Mouse (Mus musculus) liver, embryonic 12.5 days (tissue): ENCODE results near the gene Ctse. TPM values are rescaled to one million over a fixed set of nuclear protein-coding genes. Genes with fewer than 3 reads are reported as not detected.

Source experiments
- ATAC-seq: fragments of 200-750 bp; cut with Nextera tagmentation; 2 replicates; pipeline ENCODE4 v1.8.0; 2017; ENCODE audit warnings: moderate number of reproducible peaks, mild to moderate bottlenecking, moderate library complexity
- H3K27ac ChIP-seq: fragments of 300-500 bp; sonication (generic); 2 replicates; pipeline ENCODE4 v1.5.1; 2016; ENCODE audit warnings: mild to moderate bottlenecking
- H3K27me3 ChIP-seq: fragments of 300-500 bp; sonication (generic); replicated peaks from 2 replicates; pipeline ENCODE4 v1.6.1; 2016; ENCODE audit warnings: mild to moderate bottlenecking, moderate library complexity
- H3K36me3 ChIP-seq: fragments of 300-500 bp; sonication (generic); 2 replicates; pipeline ENCODE4 v1.6.1; 2016; ENCODE audit warnings: mild to moderate bottlenecking, moderate library complexity
- H3K4me1 ChIP-seq: fragments of 300-500 bp; sonication (generic); 2 replicates; pipeline ENCODE4 v1.6.1; 2016
- H3K4me2 ChIP-seq: fragments of 300-500 bp; sonication (generic); 2 replicates; pipeline ENCODE4 v1.6.1; 2016; ENCODE audit warnings: mild to moderate bottlenecking, moderate library complexity
- H3K4me3 ChIP-seq: fragments of 300-500 bp; sonication (generic); 2 replicates; pipeline ENCODE4 v1.5.1; 2016; ENCODE audit warnings: mild to moderate bottlenecking, moderate library complexity
- H3K9ac ChIP-seq: fragments of 300-500 bp; sonication (generic); 2 replicates; pipeline ENCODE4 v1.6.1; 2016; ENCODE audit warnings: mild to moderate bottlenecking, moderate library complexity
- H3K9me3 ChIP-seq: fragments of 300-500 bp; sonication (generic); replicated peaks from 2 replicates; pipeline ENCODE4 v1.6.1; 2016; ENCODE audit warnings: mild to moderate bottlenecking, moderate library complexity
- WGBS: fragments of 180-500 bp; shearing (Covaris S2); methylation state at CpG from one replicate; pipeline ENCODE4 v1.1.7; 2016; ENCODE audit not compliant: insufficient replicate concordance; 5-methylcytosine and 5-hydroxymethylcytosine counted together
- polyA plus RNA-seq: library from polyadenylated mRNA; unstranded; fragments of >200 nt; fragmentation: Nextera tagmentation; extraction: Ambion mirVana; gene quantifications from 2 replicates; pipeline ENCODE4 v1.2.1, GENCODE M21; 2016

Ctse gene
- polyA plus RNA-seq, 1 experiment from 2014 or later = 12.6 TPM

DNA sequence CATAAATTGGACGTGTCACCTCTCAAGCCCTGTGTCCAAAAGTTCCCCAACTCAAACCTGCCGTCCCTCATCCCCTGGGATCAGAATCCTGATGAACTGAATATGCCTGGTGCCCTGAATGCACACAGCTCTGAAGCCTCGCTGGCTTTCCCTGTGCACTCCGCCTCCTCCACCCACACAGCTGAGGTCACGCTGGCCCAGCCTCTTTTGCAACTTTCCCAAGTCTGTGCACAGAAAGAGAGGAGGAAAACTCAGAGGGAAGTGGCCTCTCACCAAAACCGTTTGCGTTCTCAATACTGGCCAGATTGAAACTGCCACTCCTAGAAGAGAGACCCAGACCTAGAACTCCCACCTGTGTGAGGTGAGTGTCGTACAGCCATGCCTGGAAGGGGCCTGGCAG is 50.4 kb downstream of the Ctse start, which contains the start of gene Rab7b:
Rab7b (plus strand) TSS at position 221 of the 400 bp plus-strand sequence.
- no peaks in the 10 kb centered on the region for H3K9me3 ChIP-seq
- H3K27me3 ChIP-seq = no peaks in the 10 kb centered on the region; the same call in 1 of the 2 replicates
- no peak within 1 kb of the TSS for H3K4me3 ChIP-seq
- H3K36me3 ChIP-seq = no peaks in the 10 kb centered on the region
- no peak within 1 kb of the TSS for H3K4me2 ChIP-seq
- 50% methylated on average over 8 of the region's 8 CpGs for WGBS
- no peaks in the 10 kb centered on the region for H3K4me1 ChIP-seq
- ATAC-seq = no peak
- H3K9ac ChIP-seq = no peak within 1 kb of the TSS
- no peak within 1 kb of the TSS for H3K27ac ChIP-seq

DNA sequence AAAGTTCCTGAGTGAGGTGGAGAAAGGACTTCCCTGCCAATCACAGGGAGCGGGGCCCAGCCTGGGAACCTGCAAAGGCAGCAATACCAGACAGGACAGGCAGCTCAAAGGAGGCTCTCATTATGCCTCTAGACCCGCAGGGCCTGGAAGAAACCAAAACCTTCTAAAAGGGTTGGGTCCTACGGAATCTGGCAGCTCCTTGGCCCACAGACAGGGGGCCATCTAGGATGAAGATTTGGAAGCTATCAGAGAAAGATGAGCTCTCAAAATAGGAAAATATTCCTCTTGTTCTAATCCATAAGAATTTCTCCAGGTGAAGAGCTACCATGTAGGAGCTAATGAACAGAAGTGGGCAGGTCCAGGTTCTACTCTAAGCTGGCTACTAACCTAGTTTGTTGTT is 50.9 kb downstream of the Ctse start:
- Histone ChIP-seq H3K9me3 (no peaks in the 10 kb centered on the region), H3K27ac (no peak overlapping the region), H3K36me3 (no peaks in the 10 kb centered on the region), H3K27me3 (no peaks in the 10 kb centered on the region; the same call in 1 of the 2 replicates), H3K4me2 (no peak overlapping the region), H3K4me3 (no peak overlapping the region), H3K4me1 (no peaks in the 10 kb centered on the region), H3K9ac (no peak overlapping the region)
- no peak for ATAC-seq
- WGBS = 61% methylated on average over 3 of the region's 3 CpGs

DNA sequence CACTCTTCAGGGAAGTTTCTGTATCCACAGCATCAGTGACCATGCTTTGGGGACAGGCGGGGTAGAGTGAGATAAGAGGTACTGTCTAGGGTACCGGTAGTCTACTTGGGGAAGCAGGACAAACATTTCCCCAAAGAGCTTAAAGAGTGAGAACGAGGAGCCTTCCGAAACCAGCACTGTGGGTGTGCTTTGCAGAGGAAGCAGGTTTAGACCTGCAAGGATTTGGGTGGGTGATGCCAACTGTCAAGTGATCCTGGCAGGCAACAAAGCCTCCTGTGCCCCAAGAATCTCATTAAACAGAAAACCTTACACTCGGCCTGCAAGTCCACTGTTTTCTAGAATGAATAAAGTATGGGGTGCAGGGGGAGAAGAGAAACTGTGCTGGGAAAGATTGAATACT is 51.8 kb downstream of the Ctse start:
- no peak overlapping the region for H3K4me3 ChIP-seq
- no peak for ATAC-seq
- no peaks in the 10 kb centered on the region for H3K9me3 ChIP-seq
- H3K27ac ChIP-seq = no peak overlapping the region
- no peaks in the 10 kb centered on the region; the same call in 1 of the 2 replicates for H3K27me3 ChIP-seq
- WGBS = 58% methylated on average over 5 of the region's 5 CpGs
- no peaks in the 10 kb centered on the region for H3K36me3 ChIP-seq
- H3K4me1 ChIP-seq = no peaks in the 10 kb centered on the region
- H3K9ac ChIP-seq = no peak overlapping the region
- H3K4me2 ChIP-seq = no peak overlapping the region

DNA sequence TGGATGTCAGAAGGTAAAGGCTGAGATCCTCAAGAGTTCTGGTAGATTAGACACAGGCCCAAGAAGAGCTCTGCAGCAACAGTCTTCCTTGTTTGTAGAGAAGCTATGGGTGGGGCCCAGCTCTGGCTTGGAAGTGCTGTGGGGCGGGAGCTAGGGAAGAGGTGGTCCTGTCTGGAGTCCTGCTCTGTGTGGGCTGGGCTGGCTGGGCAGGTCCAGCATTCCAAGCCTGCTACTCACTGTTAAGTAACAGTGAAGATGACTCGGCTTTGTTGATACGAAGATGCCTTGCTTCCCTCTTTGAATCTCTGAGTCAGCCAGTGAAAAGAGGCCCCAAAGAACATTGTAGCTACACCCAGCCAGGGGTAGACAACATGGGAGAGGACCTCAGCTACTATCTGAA is 52.3 kb downstream of the Ctse start:
- no peak overlapping the region for H3K27ac ChIP-seq
- H3K4me1 ChIP-seq = no peaks in the 10 kb centered on the region
- no peak overlapping the region for H3K9ac ChIP-seq
- no peaks in the 10 kb centered on the region for H3K36me3 ChIP-seq
- WGBS = 35% methylated on average over 3 of the region's 3 CpGs
- H3K9me3 ChIP-seq = no peaks in the 10 kb centered on the region
- H3K27me3 ChIP-seq = no peaks in the 10 kb centered on the region; the same call in 1 of the 2 replicates
- H3K4me2 ChIP-seq = no peak overlapping the region
- ATAC-seq = no peak
- no peak overlapping the region for H3K4me3 ChIP-seq

DNA sequence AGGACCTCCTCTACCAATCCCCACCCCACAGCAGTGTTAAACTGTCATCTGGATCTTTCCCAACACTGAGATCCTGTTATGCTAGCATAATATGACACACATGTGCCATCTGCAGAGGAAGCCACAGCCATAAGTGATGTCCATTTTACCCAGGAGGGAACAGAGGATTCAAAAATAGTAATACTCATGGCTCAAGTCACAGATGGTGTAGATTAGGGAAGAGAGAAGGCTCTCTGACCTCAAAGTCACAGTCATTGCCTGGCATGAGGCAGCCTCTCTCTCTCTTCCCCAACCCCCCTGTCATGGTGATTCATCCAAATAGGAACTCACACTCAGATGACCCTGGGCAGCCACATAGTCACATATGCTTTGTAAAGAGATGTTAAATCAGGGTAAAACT is 53.2 kb downstream of the Ctse start:
- Histone ChIP-seq H3K4me1 (no peaks in the 10 kb centered on the region), H3K27me3 (no peaks in the 10 kb centered on the region; the same call in 1 of the 2 replicates), H3K4me3 (no peak overlapping the region), H3K27ac (no peak overlapping the region), H3K36me3 (no peaks in the 10 kb centered on the region), H3K9me3 (no peaks in the 10 kb centered on the region), H3K4me2 (no peak overlapping the region), H3K9ac (no peak overlapping the region)
- no peak for ATAC-seq

DNA sequence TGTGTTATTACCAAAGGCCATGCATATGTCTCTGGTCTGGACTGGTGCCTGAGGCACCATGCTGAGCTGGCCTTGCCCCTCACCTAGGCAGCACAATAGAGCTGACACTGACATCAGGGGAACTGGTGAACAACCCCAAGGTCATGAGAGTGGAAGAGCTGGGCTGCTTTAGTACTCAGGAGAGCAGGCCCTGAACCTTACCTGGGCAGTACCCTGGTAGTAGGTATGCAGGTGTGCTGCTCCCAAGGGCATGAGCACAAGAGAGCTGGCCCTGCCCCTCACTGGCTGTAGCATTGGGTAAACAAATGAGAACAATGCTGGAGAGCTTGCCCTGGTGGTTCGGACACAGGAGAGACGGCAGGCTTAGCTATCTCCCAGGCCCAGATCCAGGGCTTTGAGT is 57.2 kb downstream of the Ctse start:
- Histone ChIP-seq H3K4me3 (no peak overlapping the region), H3K36me3 (no peaks in the 10 kb centered on the region), H3K9me3 (no peaks in the 10 kb centered on the region), H3K4me2 (no peak overlapping the region), H3K27ac (no peak overlapping the region), H3K27me3 (no peaks in the 10 kb centered on the region; the same call in 1 of the 2 replicates), H3K4me1 (no peaks in the 10 kb centered on the region), H3K9ac (no peak overlapping the region)
- no peak for ATAC-seq
- WGBS = 80% methylated on average over 2 of the region's 2 CpGs

DNA sequence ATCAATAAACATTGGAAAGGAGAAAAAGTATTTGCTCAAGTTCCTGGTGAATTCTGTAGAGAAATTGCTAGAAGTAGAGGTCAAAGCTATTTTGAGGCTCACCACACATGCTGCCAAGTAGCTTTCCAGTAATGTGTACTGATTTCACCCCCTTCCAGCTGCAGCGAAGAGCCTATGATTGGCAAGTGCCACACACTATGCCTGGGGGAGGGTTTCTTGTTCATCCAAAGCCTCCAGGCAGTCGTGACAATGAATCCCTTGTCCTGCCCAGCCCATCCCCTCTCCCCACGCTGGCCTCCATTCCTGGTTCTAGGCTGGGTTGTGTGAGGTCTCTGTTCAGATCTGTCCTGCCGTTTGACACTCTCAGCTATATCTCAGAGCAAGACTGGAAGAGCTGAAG is 58.2 kb downstream of the Ctse start:
- H3K4me1 ChIP-seq = no peaks in the 10 kb centered on the region
- H3K9me3 ChIP-seq = no peaks in the 10 kb centered on the region
- no peak overlapping the region for H3K4me2 ChIP-seq
- H3K27ac ChIP-seq = no peak overlapping the region
- H3K27me3 ChIP-seq = no peaks in the 10 kb centered on the region
- H3K36me3 ChIP-seq = no peaks in the 10 kb centered on the region
- no peak for ATAC-seq
- no peak overlapping the region for H3K9ac ChIP-seq
- no peak overlapping the region for H3K4me3 ChIP-seq
- 66% methylated on average over 4 of the region's 4 CpGs for WGBS

DNA sequence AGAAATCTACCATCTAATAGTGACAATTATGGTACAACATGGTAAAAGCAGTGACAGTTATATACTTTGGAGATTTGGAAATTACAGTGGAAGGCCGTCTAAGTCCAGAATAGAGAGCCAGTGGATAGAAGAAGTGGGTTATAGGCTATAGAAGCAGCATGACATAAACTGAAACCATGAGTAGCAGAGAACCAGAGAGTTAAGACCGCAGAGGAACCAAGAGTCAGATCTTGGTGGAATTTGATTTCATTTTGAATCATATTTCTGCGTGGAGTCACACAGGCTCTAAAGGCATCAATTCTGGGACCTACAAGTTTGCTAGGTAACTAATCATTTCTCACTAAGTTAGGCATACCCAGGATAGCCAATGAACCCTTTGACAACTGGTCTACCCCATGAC is 60.7 kb downstream of the Ctse start:
- Histone ChIP-seq H3K9ac (no peak overlapping the region), H3K4me3 (no peak overlapping the region)
- WGBS = 66% methylated on average over 3 of the region's 3 CpGs

DNA sequence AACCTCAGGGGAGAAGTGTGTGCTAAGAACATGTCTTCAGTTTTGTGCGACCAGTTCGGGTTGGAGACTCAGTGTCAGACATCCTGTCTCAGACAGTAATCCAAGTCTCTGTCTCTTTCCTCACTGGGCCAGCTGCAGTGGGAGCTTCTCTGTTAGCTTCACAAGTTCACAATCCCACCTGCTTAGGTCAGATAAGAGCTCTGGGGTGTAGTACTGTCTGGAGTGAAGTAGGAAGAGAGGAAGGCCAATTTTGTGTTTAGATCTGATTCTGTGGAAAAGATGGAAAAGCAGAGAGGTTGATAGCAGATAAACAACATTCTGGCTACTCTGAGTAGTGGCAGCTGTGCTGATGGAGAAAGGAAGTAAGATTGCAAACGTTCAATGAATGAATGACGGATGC is 61.5 kb downstream of the Ctse start:
- Histone ChIP-seq H3K27me3 (no peaks in the 10 kb centered on the region), H3K4me1 (peaks cover 4% of the 10 kb centered on the region; the same call in 1 of the 2 replicates), H3K27ac (no peak overlapping the region), H3K9ac (no peak overlapping the region), H3K4me2 (no peak overlapping the region), H3K9me3 (no peaks in the 10 kb centered on the region), H3K4me3 (no peak overlapping the region), H3K36me3 (no peaks in the 10 kb centered on the region)
- 28% methylated on average over 4 of the region's 4 CpGs for WGBS
- no peak for ATAC-seq

More for the DNA sequence above, 60.7 kb downstream of the Ctse start:
- H3K27me3 ChIP-seq = no peaks in the 10 kb centered on the region
- peaks cover 4% of the 10 kb centered on the region; the same call in 1 of the 2 replicates for H3K4me1 ChIP-seq
- no peaks in the 10 kb centered on the region for H3K9me3 ChIP-seq
- H3K36me3 ChIP-seq = no peaks in the 10 kb centered on the region
- ATAC-seq = no peak
- H3K4me2 ChIP-seq = no peak overlapping the region
- no peak overlapping the region for H3K27ac ChIP-seq

DNA sequence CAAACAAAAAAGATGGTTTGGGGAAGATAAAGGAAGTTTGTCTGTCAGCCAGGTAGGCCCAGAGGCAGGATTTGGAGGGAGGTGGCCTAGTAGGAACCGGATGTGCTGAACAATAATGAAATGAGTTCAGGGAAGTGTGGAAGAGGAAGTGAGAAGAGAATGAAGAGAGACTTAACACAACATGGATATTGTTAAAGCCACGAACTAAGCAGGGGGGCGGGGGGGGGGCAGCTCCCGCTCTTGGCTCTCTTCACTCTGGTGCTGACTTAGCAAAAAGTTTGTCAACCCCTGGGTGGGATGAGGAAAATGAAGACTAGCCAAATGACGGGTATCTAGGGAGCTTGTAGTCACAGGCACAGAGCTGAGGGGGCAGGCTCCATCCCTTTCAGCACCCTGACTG is 62.3 kb downstream of the Ctse start:
- H3K4me3 ChIP-seq = no peak overlapping the region
- H3K27ac ChIP-seq = no peak overlapping the region
- no peak for ATAC-seq
- H3K9ac ChIP-seq = no peak overlapping the region
- no peaks in the 10 kb centered on the region for H3K9me3 ChIP-seq
- no peaks in the 10 kb centered on the region for H3K27me3 ChIP-seq
- peaks cover 4% of the 10 kb centered on the region; the same call in 1 of the 2 replicates for H3K4me1 ChIP-seq
- H3K36me3 ChIP-seq = no peaks in the 10 kb centered on the region
- H3K4me2 ChIP-seq = no peak overlapping the region
- WGBS = 49% methylated on average over 5 of the region's 5 CpGs

DNA sequence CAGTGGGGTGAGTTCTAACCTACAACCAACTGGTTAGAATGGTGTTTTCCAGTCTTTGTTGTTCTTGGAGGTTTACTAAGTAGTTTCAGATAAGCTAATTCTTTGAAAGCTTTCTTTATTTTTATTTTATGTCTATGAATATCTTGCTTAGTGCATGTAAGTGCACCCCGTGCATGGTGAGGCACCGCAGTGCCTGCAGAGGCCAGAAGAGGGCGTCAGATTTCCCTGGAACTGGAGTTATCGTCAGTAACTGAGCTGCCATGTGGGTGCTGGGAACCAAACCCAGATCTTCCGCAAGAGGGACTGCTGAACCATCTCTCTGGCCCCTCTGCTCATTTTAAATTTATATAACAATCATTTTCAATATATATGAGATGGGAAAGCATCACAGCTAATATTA is 63.3 kb downstream of the Ctse start:
- no peak overlapping the region for H3K4me3 ChIP-seq
- no peaks in the 10 kb centered on the region for H3K27me3 ChIP-seq
- 66% methylated on average over 5 of the region's 5 CpGs for WGBS
- no peak overlapping the region for H3K27ac ChIP-seq
- no peak overlapping the region for H3K9ac ChIP-seq
- H3K4me1 ChIP-seq = peaks cover 4% of the 10 kb centered on the region; the same call in 1 of the 2 replicates
- no peak overlapping the region for H3K4me2 ChIP-seq
- no peaks in the 10 kb centered on the region for H3K36me3 ChIP-seq
- no peaks in the 10 kb centered on the region for H3K9me3 ChIP-seq
- ATAC-seq = no peak

DNA sequence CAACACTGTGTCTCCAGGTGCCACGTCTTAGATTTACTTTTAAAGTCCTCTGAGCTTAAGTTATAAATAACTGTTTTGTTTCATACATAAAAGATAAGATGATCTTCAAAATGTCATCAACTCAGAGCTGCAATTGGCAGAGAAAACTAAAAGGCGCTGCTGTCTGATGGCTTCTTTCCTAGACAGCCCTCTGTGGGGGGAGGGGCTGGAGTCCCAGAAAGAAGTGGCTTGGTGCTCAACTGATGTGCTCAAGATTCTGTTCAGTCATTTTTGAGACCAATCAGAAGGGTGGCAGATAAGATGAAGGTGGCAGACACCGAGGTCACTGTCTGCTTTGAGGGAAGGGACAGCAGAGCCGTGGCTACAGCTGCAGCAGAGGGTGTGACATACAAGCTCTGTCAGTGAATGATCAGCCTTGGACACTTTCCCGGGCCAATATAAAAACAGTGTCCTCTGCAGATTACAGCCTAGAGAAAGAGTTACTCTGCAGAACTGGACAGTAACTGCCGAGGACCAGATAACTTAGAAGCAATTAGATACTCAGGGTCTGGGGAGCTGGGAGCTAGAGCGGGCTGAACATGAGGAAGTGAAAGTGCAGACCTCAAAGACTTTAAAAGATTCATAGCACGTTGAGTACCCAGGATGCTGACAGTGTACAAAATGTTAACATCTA is 64.1 kb downstream of the Ctse start:
- H3K36me3 ChIP-seq = no peaks in the 10 kb centered on the region
- no peaks in the 10 kb centered on the region for H3K9me3 ChIP-seq
- no peak overlapping the region for H3K4me2 ChIP-seq
- H3K27me3 ChIP-seq = no peaks in the 10 kb centered on the region
- no peak for ATAC-seq
- H3K9ac ChIP-seq = no peak overlapping the region
- H3K4me3 ChIP-seq = no peak overlapping the region
- no peak overlapping the region for H3K27ac ChIP-seq
- 42% methylated on average over 8 of the region's 8 CpGs for WGBS
- H3K4me1 ChIP-seq = peaks cover 4% of the 10 kb centered on the region; the same call in 1 of the 2 replicates

DNA sequence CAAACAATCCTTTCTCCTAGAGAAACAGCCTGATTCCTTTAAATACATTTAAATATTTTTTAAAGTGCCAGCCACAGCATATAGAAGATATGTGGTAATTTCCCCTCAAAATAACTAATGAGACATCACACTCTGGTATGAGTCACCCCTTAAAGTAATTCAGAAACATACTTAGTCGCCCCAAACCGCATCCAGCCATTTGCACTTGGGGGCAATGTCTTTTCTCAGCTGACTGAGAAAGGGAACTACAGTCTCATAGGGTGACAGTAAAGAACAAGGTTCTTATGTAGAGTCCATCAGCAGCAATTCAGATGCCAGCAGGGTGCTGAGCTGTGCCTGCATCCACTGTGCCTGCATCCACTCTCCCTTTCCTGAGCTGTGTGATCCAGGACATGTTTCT is 65.4 kb downstream of the Ctse start:
- Histone ChIP-seq H3K27ac (no peak overlapping the region), H3K36me3 (no peaks in the 10 kb centered on the region), H3K27me3 (no peaks in the 10 kb centered on the region), H3K9ac (no peak overlapping the region), H3K4me3 (no peak overlapping the region), H3K9me3 (no peaks in the 10 kb centered on the region), H3K4me1 (peaks cover 4% of the 10 kb centered on the region; the same call in 1 of the 2 replicates), H3K4me2 (no peak overlapping the region)
- ATAC-seq = no peak
- WGBS = 73% methylated on average over 2 of the region's 2 CpGs
